Mouse (Mus musculus) cerebellum, postnatal 4 days (tissue): Measurements from ENCODE around the gene Tmem30a.
A peak's percentile ranks its signal among the peaks of the same experiment; 100 is the strongest.

Experiments
- DNase-seq, 2 experiments: peaks; one replicate each; pipeline ENCODE4 v3.0.0; 2022; ENCODE audit warnings: low spot score in 2 of 2, mixed read lengths in 1 of 2

Gene Tmem30a

GRCm38 (mm10) chr9:79792841-79793835 lies at the start of gene Tmem30a:
Tmem30a (minus strand) TSS chr9:79793507.
- peak; percentile 87 to 93 for DNase-seq

GRCm38 (mm10) chr9:79842615-79843014 lies 49.3 kb upstream of the Tmem30a start:
- no peak for DNase-seq

DNA sequence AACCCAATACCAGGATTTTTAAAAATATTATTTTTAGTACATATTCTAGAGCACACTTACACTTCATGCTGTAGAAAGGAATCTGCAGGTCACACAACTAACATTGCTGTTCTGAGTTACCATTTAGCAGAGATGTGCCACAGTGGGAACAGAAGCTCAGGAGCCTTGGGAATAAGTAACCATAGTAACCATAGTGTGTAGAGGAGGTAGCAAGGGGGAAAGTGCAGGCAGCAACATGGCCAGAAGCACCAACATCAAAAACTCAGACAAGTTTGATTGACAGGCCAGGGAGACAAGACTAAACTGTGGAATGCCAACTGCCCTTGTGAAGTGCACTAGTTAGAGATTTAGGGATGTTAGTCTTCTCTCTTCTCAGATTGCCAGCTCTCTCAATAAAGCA lies 48.7 kb upstream of the Tmem30a start:
- DNase-seq, result no peak

- no peak for DNase-seq
These were observed 38.0 kb upstream of the Tmem30a start for GRCm38 (mm10) chr9:79831294-79831693.

DNA sequence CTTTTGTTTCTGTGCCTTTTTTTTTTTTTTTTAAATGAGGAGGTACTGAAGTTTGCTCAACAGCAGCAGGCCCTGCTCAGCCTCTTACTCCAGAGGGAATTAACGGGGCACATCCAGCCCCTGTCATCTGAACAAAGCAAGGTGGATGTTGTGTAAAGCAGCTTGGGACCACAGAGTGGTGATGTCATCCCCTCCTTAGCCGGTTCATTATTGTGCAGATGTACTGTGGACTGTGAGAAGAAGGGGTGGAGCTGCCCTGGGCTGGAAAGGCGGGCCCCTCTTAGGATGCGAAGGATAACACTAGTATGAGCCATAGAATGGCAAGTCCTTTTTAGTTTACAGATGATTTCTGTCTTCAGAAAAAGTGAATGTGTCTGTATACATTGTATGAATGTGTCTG lies 37.6 kb upstream of the Tmem30a start:
- DNase-seq, result no peak

DNA sequence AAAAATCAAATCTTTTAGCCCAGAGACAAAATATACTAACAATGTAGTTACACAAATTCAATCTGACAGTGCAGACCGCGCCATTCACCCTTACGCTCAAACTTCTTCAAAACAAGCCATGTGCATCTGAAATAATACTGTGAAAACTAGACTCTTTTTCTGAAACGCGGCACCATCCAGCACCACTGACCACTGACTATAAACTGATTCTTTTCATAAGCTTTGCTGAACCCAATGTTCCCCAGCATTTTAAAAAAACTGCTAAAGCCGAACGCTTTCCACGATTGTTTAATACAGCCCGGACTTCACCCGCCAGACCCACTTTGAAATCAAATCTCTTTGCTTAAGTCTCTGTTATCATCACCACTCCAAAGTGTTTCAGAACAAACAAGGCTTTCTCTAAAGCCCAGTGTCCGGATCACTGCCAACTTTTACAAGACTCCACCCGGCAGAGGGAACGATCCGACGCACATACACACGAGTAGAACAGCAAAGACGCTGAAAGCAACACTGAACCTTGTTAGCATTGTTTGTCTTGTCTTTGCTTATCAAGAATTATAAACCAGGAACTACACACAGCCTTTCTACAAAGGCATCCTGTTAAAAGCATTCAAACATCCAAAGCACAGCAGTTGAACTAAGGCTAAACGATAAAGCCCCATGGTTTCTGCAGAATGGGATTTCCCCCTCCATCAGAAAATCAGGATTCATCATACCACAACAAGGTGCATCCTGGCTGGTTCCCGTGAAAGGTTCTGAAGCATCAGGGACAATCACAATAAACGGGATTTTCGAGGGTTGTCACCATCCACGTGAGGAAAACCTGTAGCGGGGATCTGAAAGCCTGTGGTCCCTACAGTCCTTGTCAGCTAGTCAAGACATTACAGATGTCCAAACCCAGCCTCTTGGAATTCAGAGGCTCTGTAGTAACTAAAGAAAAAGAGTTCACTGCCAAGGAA lies 36.8 kb upstream of the Tmem30a start:
- DNase-seq, result no peak

- no peak for DNase-seq
These were observed 33.8 kb upstream of the Tmem30a start for GRCm38 (mm10) chr9:79827072-79827471.

DNA sequence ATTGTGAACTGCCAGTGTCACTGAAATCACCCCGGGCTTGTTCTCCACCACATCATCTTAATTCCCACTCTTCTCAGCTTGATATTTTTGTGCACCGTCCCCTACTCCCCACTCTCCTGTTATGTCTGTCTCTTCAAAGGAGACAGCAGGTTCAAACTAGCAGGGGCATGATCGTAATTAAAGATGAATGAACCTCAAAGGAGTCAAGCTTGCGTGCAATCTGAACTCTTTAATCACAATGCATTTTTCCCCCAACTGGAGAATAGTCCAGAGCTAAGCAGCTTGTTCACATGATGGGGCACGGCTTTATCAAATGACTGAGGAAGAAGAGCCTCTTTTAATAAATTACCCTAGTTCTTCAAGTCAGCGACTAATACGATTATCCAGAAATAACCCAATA lies 32.2 kb upstream of the Tmem30a start:
- DNase-seq, result no peak

DNA sequence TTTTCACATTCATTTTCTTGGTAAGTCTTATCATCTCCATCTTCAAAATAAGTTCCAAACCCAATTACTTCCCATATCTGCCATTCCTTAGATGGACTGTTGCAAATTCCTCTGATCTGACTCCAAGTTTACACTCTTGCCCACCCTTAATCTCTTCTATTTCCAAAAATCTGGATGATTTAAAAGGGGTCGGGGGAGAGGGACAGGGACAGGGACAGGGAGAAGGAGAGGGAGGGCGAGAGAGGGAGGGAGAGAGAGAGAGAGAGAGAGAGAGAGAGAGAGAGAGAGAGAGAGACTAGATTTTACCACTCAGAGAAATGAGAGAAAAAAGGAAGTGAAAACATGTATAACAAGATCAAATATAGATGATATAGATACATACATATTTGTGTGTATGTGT lies 30.5 kb upstream of the Tmem30a start:
- no peak for DNase-seq

DNA sequence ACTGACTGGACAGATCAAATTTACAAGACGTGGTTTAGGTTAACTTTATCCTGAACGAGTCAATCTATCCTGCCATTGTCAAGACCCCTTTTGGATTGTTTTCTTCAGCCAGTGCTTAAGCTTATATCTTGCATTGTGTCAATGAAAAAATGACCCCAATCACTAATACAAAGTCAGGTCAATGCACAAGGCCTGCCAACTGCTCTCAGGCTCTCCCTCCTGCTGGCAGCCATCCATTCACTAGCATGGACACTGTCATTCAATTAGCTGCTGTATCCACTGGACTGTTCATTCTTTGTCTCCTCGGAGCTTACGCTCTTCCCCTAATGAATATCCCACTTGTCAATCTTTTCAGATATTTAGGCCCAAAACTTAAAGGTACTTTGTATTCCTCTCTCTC lies 30.1 kb upstream of the Tmem30a start:
- no peak for DNase-seq

DNA sequence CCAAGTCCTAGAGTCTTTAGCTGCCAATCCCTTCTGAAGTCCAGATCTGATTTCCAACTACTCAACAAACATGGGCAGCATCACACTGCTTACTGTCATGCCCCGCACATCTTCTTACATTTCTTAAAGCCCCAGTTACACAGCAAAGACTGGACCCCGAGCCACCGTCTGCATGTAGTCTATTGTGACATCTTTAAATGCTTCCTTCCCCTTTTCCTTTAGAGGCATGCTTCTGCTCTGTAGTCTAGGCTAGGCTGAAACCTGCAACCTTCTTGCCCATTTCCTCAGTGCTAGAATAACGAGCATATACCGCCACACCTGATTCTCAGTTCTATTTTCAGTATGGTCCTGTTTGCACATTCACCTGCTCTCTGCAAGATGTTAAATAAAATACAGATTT lies 23.2 kb upstream of the Tmem30a start:
- DNase-seq, result no peak

- no peak for DNase-seq
These were observed 22.7 kb upstream of the Tmem30a start for GRCm38 (mm10) chr9:79816013-79816412.

DNA sequence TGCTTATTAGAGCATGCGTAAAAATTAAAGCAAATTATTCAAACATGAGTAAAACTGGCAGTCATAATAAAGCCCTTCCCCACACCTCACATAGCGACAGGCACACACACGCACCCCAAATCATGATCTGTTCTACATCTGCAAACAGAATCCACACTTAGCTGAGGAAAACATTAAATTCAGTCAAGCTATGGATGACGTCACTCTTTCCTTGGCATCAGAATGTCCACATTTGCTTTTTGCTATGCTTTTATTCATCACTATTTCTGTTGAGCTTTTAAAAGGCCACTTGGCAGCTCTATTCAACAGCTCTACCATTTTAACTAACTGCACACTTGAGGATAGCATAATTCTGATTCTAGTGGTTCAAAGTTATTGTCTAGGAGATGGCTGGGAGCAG lies 21.3 kb upstream of the Tmem30a start:
- DNase-seq, result no peak

- DNase-seq, result no peak
These were observed 17.9 kb upstream of the Tmem30a start for GRCm38 (mm10) chr9:79810969-79811902.

DNA sequence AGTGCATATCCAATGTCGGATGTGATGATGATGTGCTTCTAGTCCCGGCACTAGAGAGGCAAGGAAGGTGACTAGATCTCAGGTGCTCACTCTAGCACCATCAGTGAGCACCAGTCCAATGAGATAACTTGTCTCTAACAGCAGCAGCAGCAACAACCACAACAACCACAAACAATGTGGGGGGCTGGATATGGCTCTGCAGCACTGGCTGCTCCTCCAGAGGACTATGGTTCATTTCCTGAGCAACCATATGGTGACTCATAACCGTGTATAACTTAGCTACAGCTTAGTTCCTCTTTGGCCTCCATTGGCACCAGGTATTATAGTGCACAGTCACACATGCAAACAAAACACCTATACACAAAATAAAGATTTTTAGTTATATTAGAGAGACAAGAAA lies 17.2 kb upstream of the Tmem30a start:
- no peak for DNase-seq

- DNase-seq, result no peak
These were observed 16.1 kb upstream of the Tmem30a start for GRCm38 (mm10) chr9:79809411-79809810.

DNA sequence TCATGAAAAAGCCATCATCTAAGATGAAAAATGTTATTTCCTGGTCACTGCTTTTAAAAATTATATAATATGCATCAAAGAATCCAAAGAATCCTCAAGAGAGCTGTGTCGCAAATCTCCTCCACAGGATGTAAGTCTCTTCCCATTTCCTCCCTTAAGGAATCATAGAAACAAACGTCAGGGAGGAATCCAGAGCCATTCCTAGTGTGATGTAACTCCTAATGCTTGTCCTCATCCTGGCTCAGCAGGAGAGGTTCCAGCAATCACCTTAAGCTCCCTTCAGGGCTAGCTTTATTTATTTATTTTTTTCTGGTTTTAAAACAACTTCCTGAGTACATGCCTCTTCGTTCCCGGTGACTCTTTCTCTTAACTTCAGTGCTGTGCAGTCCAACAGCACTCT lies 13.9 kb upstream of the Tmem30a start:
- no peak for DNase-seq

DNA sequence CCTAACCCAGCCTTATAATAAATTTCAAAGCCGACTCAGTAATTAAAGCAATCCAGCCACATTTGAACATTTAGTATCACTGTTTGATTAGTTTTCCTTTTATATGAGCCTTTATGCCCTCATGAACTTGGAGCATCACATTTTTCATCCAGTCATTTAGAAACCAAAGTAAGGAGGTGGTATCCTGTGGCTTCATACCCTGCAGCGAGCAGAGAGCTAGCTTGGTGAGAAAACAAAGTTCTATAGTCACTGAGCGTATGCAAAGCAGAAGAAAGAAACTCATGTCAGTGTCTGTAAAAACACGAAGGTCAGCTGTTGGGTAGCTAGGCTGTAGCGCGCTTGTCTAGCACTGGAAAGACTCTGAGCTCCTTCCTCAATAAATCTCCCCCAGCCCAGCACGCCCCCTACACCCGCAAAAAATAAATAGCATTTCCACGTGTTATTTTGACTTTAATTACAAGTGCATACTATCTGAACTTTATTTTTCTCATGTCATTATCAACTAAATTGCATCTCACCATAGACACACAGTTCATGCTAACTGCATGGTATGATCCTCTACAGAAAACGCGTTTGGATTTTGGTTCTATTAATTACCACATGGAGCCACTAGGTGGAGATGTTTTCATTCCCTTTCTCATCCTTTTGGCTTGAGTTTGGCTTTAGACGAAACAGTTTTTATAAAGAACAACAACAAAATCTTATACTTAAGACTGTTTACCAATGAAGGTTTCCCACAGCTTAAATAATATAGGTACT lies 13.2 kb upstream of the Tmem30a start:
- peak in 1 of 2 experiments; percentile 9 for DNase-seq

DNA sequence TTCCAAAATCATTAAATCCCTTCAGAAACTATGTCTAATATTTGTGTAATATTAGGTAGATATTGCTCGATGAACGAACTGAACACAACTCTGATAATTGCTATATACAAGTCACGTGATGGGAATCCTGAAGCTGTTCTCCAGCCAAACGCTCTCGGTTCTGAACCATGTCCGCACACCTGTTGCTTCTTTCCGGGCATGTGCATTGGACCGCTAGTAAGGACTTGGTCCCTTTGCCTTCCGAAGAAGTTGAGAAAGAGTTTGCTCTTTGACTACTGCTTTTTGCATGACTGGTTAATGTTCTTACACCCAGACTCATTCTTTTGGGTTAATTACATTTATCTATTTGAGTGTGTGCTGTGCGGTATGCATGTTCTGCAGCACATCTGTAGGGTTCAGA lies 12.1 kb upstream of the Tmem30a start:
- DNase-seq, result no peak

- no peak for DNase-seq
These were observed 3.3 kb upstream of the Tmem30a start for GRCm38 (mm10) chr9:79796461-79797135.
